ENCODE assay signal across 7 mouse cellular contexts in genomic region chr6:38380764-38381128, GRCm38 (mm10). TPM values are rescaled to one million over a fixed set of nuclear protein-coding genes. Genes with fewer than 3 reads are reported as not detected.
DNase-seq lines count a peak whose midpoint lies in the region; ATAC-seq and TF ChIP-seq lines count a peak whose summit lies in the region.

No protein-coding gene starts in this region.

- no peak overlapping the region; the same call in 1 of the 2 replicates for H3K27ac ChIP-seq in lung, embryonic 16.5 days (ENCODE audit: low read length)
- peak overlapping the region; percentile 92 for H3K27ac ChIP-seq in forebrain, embryonic 10.5 days
- no peak overlapping the region for H3K27ac ChIP-seq in limb, embryonic 11.5 days (replicated peaks; ENCODE audit: low read depth, low read length)
- no peak overlapping the region for H3K27ac ChIP-seq in small intestine, adult 2 months (ENCODE audit: insufficient read depth, low read depth, low read length)

- no peak for TF ChIP-seq CTCF in small intestine, adult 2 months (IDR thresholded peaks at IDR 0.05; ENCODE audit: extremely low read depth, insufficient read length, insufficient replicate concordance, low read depth, low read length)

- H3K4me1 ChIP-seq in lung, embryonic 16.5 days (replicated peaks; ENCODE audit: control insufficient read depth, insufficient read depth, low read length) = peaks cover 4% of the 10 kb centered on the region; the same call in 1 of the 2 replicates
- H3K4me1 ChIP-seq in forebrain, embryonic 10.5 days = peaks cover 13% of the 10 kb centered on the region
- H3K4me1 ChIP-seq in limb, embryonic 11.5 days (ENCODE audit: control insufficient read depth, insufficient read depth, low read length) = no peaks in the 10 kb centered on the region
- no peaks in the 10 kb centered on the region for H3K4me1 ChIP-seq in small intestine, adult 2 months (ENCODE audit: control insufficient read depth, insufficient read depth, insufficient read length, low read length)

- peak overlapping the region; percentile 78 for H3K9ac ChIP-seq in lung, embryonic 16.5 days (ENCODE audit: low read length)
- peak overlapping the region; percentile 54 for H3K9ac ChIP-seq in limb, embryonic 11.5 days (ENCODE audit: low read length)

- H3K9me3 ChIP-seq in lung, embryonic 16.5 days (ENCODE audit: control insufficient read depth, low read length) = no peaks in the 10 kb centered on the region
- no peaks in the 10 kb centered on the region for H3K9me3 ChIP-seq in forebrain, embryonic 10.5 days
- no peaks in the 10 kb centered on the region for H3K9me3 ChIP-seq in limb, embryonic 11.5 days (ENCODE audit: control insufficient read depth, low read length)

- TF ChIP-seq POLR2A in small intestine, adult 2 months (IDR thresholded peaks at IDR 0.05; ENCODE audit: low read depth, low read length) = no peak

- WGBS in lung, embryonic 16.5 days = under 1% methylated on average over 4 of the region's 4 CpGs
- 1% methylated on average over 4 of the region's 4 CpGs for WGBS in forebrain, embryonic 10.5 days
- 6% methylated on average over 4 of the region's 4 CpGs for whole genome bisulfite sequencing in limb, embryonic 11.5 days
- 1% methylated on average over 4 of the region's 4 CpGs for WGBS in small intestine, adult 2 months

- H3K36me3 ChIP-seq in lung, embryonic 16.5 days (ENCODE audit: control insufficient read depth, insufficient read depth, low read length) = no peaks in the 10 kb centered on the region
- H3K36me3 ChIP-seq in forebrain, embryonic 10.5 days (replicated peaks) = peaks cover 5% of the 10 kb centered on the region
- H3K36me3 ChIP-seq in limb, embryonic 11.5 days (ENCODE audit: control insufficient read depth, insufficient read depth, low read length) = no peaks in the 10 kb centered on the region
- no peaks in the 10 kb centered on the region for H3K36me3 ChIP-seq in small intestine, adult 2 months (ENCODE audit: control insufficient read depth, insufficient read depth, low read length)

- no peak for ATAC-seq in lung, embryonic 16.5 days (ENCODE audit: low read depth)
- no peak for ATAC-seq in limb, embryonic 11.5 days (ENCODE audit: insufficient number of reproducible peaks, low FRiP score, low TSS enrichment, low read depth)

- no peak for DNase-seq in lung, postnatal 14 days
- DNase-seq in forebrain, embryonic 10.5 days (ENCODE audit: extremely low spot score, low spot score) = no peak
- no peak for DNase-seq in limb, embryonic 11.5 days (ENCODE audit: low spot score)
- no peak for DNase-seq in spleen, postnatal 36 days (ENCODE audit: low spot score in 2 of 2)
- no peak for DNase-seq in adrenal gland, adult (ENCODE audit: inconsistent age in 2 of 2, low spot score in 1 of 2)

- H3K4me3 ChIP-seq in lung, embryonic 16.5 days (ENCODE audit: low read length) = peak overlapping the region; percentile 77
- H3K4me3 ChIP-seq in forebrain, embryonic 10.5 days = peak overlapping the region; percentile 73
- peak overlapping the region; percentile 46 for H3K4me3 ChIP-seq in limb, embryonic 11.5 days (ENCODE audit: low read depth, low read length)
- peak overlapping the region; percentile 56; the same call in 1 of the 2 replicates for H3K4me3 ChIP-seq in small intestine, adult 2 months (ENCODE audit: low read depth, low read length)

- H3K4me2 ChIP-seq in lung, embryonic 16.5 days (ENCODE audit: low read depth, low read length) = peak overlapping the region; percentile 87
- peak overlapping the region; percentile 66 for H3K4me2 ChIP-seq in limb, embryonic 11.5 days (ENCODE audit: low read depth, severe bottlenecking)

- no peaks in the 10 kb centered on the region for H3K27me3 ChIP-seq in lung, embryonic 16.5 days (ENCODE audit: control insufficient read depth, insufficient read depth, low read depth, low read length)
- H3K27me3 ChIP-seq in forebrain, embryonic 10.5 days (ENCODE audit: poor library complexity, severe bottlenecking) = no peaks in the 10 kb centered on the region
- H3K27me3 ChIP-seq in limb, embryonic 11.5 days (ENCODE audit: control insufficient read depth, insufficient read depth, low read length) = no peaks in the 10 kb centered on the region
- H3K27me3 ChIP-seq in small intestine, adult 2 months (ENCODE audit: control insufficient read depth, insufficient read depth, low read length) = no peaks in the 10 kb centered on the region

RNA-seq across cellular contexts. Expression of gene Ttc26, which starts 0.5 kb away (rescaled TPM):
- polyA plus RNA-seq in lung, embryonic 16.5 days (2015; fragmentation: Nextera tagmentation; extraction: Ambion mirVana) = 7.9 and 8.3 TPM in 2 replicates
- polyA plus RNA-seq in forebrain, embryonic 10.5 days (2016; fragmentation: Nextera tagmentation; extraction: Ambion mirVana) = 15.2 and 17.0 TPM in 2 replicates
- polyA plus RNA-seq in limb, embryonic 11.5 days (2014; fragmentation: Nextera tagmentation; extraction: Ambion mirVana) = 13.4 and 14.1 TPM in 2 replicates
- 0.08 and 0.13 TPM in 2 replicates for polyA plus RNA-seq in small intestine, adult 2 months (2012; rRNA removed)

RNA-seq across cellular contexts. Expression of gene Zc3hav1, which starts 26.3 kb away (rescaled TPM):
- polyA plus RNA-seq in lung, embryonic 16.5 days (2015; fragmentation: Nextera tagmentation; extraction: Ambion mirVana) = 8.0 and 11.0 TPM in 2 replicates
- 2.0 and 2.2 TPM in 2 replicates for polyA plus RNA-seq in forebrain, embryonic 10.5 days (2016; fragmentation: Nextera tagmentation; extraction: Ambion mirVana)
- polyA plus RNA-seq in limb, embryonic 11.5 days (2014; fragmentation: Nextera tagmentation; extraction: Ambion mirVana) = 1.6 and 1.7 TPM in 2 replicates
- polyA plus RNA-seq in small intestine, adult 2 months (2012; rRNA removed) = 14.9 and 34.7 TPM in 2 replicates

RNA-seq across cellular contexts. Expression of gene Ubn2, which starts 53.0 kb away (rescaled TPM):
- polyA plus RNA-seq in lung, embryonic 16.5 days (2015; fragmentation: Nextera tagmentation; extraction: Ambion mirVana) = 11.2 and 14.1 TPM in 2 replicates
- 13.1 and 15.3 TPM in 2 replicates for polyA plus RNA-seq in forebrain, embryonic 10.5 days (2016; fragmentation: Nextera tagmentation; extraction: Ambion mirVana)
- 14.9 and 17.2 TPM in 2 replicates for polyA plus RNA-seq in limb, embryonic 11.5 days (2014; fragmentation: Nextera tagmentation; extraction: Ambion mirVana)
- polyA plus RNA-seq in small intestine, adult 2 months (2012; rRNA removed) = 1.8 and 5.1 TPM in 2 replicates
